Mouse (Mus musculus) stomach, postnatal 0 days (tissue): ENCODE data around the gene Krtap5-1. TPM values are rescaled to one million over a fixed set of nuclear protein-coding genes. Genes with fewer than 3 reads are reported as not detected.
A peak's percentile ranks its signal among the peaks of the same experiment; 100 is the strongest.
"Not testable (repeated sequence)": the region's sequence is repeated elsewhere in the genome, so short reads cannot be mapped to it uniquely, and the experiment has no call there.

Source experiments
- ATAC-seq: fragments of 200-750 bp; cut with Nextera tagmentation; 2 replicates; pipeline ENCODE4 v1.8.0; 2017; ENCODE audit not compliant: low FRiP score, low TSS enrichment
- DNase-seq: peaks from one replicate; pipeline ENCODE4 v3.0.0-alpha.2; 2016; ENCODE audit warnings: low spot score
- H3K27ac ChIP-seq: fragments of 300-500 bp; sonication (generic); replicated peaks from 2 replicates; pipeline ENCODE4 v1.5.1; 2014; ENCODE audit warnings: mild to moderate bottlenecking, control low read depth
- H3K27me3 ChIP-seq: fragments of 300-500 bp; sonication (generic); 2 replicates; pipeline ENCODE4 v1.6.1; 2014; ENCODE audit warnings: low read length; ENCODE audit not compliant: control insufficient read depth, insufficient read depth
- H3K36me3 ChIP-seq: fragments of 300-500 bp; sonication (generic); 2 replicates; pipeline ENCODE4 v1.6.1; 2014; ENCODE audit warnings: low read length, mixed read lengths; ENCODE audit not compliant: control insufficient read depth, insufficient read depth
- H3K4me1 ChIP-seq: fragments of 300-500 bp; sonication (generic); replicated peaks from 2 replicates; pipeline ENCODE4 v1.6.1; 2014; ENCODE audit warnings: antibody characterized with exemption; ENCODE audit not compliant: control insufficient read depth, insufficient read depth
- H3K4me2 ChIP-seq: fragments of 300-500 bp; sonication (generic); replicated peaks from 2 replicates; pipeline ENCODE4 v1.6.1; 2014; ENCODE audit warnings: low read depth, mild to moderate bottlenecking, control low read depth, moderate library complexity
- H3K4me3 ChIP-seq: fragments of 300-500 bp; sonication (generic); 2 replicates; pipeline ENCODE4 v1.5.1; 2014; ENCODE audit warnings: low read depth, low read length, control low read depth
- H3K9ac ChIP-seq: fragments of 300-500 bp; sonication (generic); 2 replicates; pipeline ENCODE4 v1.6.1; 2014; ENCODE audit warnings: mild to moderate bottlenecking, low read length, control low read depth, mixed read lengths
- H3K9me3 ChIP-seq: fragments of 300-500 bp; sonication (generic); 2 replicates; pipeline ENCODE4 v1.6.1; 2016; ENCODE audit warnings: low read length; ENCODE audit not compliant: control insufficient read depth
- CTCF ChIP-seq: IDR thresholded peaks from 2 replicates; pipeline ENCODE4 v1.5.1; 2016; ENCODE audit warnings: antibody characterized with exemption, low read depth, mild to moderate bottlenecking, moderate library complexity
- EP300 ChIP-seq: optimal IDR thresholded peaks from 2 replicates; pipeline ENCODE3; 2016; ENCODE audit warnings: antibody characterized with exemption
- WGBS: fragments of 180-500 bp; shearing (Covaris S2); extraction: QIAGEN DNeasy Blood & Tissue Kit; methylation state at CpG from one replicate; pipeline ENCODE4 v1.1.7; 2014; 5-methylcytosine and 5-hydroxymethylcytosine counted together
- polyA plus RNA-seq: library from polyadenylated mRNA; unstranded; fragments of >200 nt; fragmentation: Nextera tagmentation; extraction: Ambion mirVana; gene quantifications from 2 replicates; pipeline ENCODE4 v1.2.1, GENCODE M21; 2015

Gene Krtap5-1
- polyA plus RNA-seq, 1 experiment from 2014 or later = not detected

DNA sequence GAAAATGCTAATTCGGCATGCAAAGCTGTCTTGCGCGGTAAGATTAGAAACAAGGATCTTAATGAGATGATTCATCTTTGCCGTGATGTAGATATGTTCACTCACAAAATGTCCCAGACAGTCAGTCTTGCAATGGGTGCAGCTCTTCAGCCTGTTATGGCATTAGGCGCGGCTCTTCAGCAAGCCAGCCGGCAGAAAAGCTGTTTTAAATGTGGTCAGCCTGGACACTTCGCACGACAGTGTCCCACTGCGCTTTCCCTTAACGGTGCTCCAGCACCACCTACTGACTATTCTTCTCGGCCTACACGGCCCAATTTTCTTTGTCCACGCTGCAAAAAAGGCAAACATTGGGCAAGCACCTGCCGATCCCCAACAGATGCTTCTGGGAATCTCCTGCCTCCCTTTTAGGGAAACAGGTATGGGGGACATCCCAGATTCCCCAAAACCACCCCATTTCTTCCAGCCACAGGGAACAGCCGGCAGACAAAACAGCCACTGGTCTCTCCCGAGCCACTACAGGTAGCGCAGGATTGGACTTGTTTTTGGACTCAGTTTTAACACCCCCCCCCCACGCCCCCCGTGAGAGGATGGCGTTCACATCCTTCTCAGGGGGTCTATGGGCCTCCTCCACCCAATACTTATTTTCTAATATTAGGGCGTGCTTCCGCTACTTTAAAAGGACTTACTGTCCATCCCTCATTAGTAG lies 11.6 kb downstream of the Krtap5-1 start:
- Histone ChIP-seq H3K27ac (peak overlapping the region; percentile 24; the same call in 1 of the 2 replicates), H3K4me1 (no peaks in the 10 kb centered on the region), H3K9me3 (no peaks in the 10 kb centered on the region), H3K36me3 (no peaks in the 10 kb centered on the region), H3K9ac (no peak overlapping the region), H3K4me3 (peak overlapping the region; percentile 57), H3K4me2 (peak overlapping the region; percentile 88), H3K27me3 (no peaks in the 10 kb centered on the region)
- WGBS = 18% methylated on average over 23 of the region's 23 CpGs
- ATAC-seq (peak; percentile 69), DNase-seq (peak; percentile 40)
- TF ChIP-seq EP300 (no peak), CTCF (peak; percentile 72)

- Histone ChIP-seq H3K4me1 (no peaks in the 10 kb centered on the region), H3K9me3 (no peaks in the 10 kb centered on the region), H3K9ac (peak overlapping the region; percentile 71), H3K4me3 (peak overlapping the region; percentile 57), H3K27ac (peak overlapping the region; percentile 81), H3K27me3 (no peaks in the 10 kb centered on the region), H3K4me2 (peak overlapping the region; percentile 88), H3K36me3 (no peaks in the 10 kb centered on the region)
- peak; percentile 54 for TF ChIP-seq EP300
- peak; percentile 91 for TF ChIP-seq CTCF
- DNase-seq (peak; percentile 94), ATAC-seq (peak; percentile 87)
- WGBS = under 1% methylated on average over 19 of the region's 19 CpGs
Observed at GRCm38 (mm10) chr7:142284615-142285080, 12.3 kb downstream of the Krtap5-1 start.

GRCm38 (mm10) chr7:142284023-142284591 lies 12.8 kb downstream of the Krtap5-1 start:
- H3K9me3 ChIP-seq = no peaks in the 10 kb centered on the region
- no peaks in the 10 kb centered on the region for H3K36me3 ChIP-seq
- peak overlapping the region; percentile 81 for H3K27ac ChIP-seq
- WGBS = under 1% methylated on average over 38 of the region's 38 CpGs
- no peaks in the 10 kb centered on the region for H3K4me1 ChIP-seq
- peak; percentile 69 for DNase-seq
- H3K4me2 ChIP-seq = peak overlapping the region; percentile 88
- peak; percentile 49 for TF ChIP-seq CTCF
- TF ChIP-seq EP300 = no peak
- no peaks in the 10 kb centered on the region for H3K27me3 ChIP-seq
- H3K9ac ChIP-seq = peak overlapping the region; percentile 71
- ATAC-seq = peak; percentile 71
- H3K4me3 ChIP-seq = peak overlapping the region; percentile 57

- H3K27ac ChIP-seq, H3K27me3 ChIP-seq, H3K9me3 ChIP-seq, H3K4me3 ChIP-seq, H3K36me3 ChIP-seq, H3K4me1 ChIP-seq, DNase-seq, ATAC-seq, H3K4me2 ChIP-seq, H3K9ac ChIP-seq: not testable (repeated sequence)
- WGBS = 78% methylated on average over 2 of the region's 2 CpGs
Observed at GRCm38 (mm10) chr7:142282847-142283246, 14.1 kb downstream of the Krtap5-1 start.

DNA sequence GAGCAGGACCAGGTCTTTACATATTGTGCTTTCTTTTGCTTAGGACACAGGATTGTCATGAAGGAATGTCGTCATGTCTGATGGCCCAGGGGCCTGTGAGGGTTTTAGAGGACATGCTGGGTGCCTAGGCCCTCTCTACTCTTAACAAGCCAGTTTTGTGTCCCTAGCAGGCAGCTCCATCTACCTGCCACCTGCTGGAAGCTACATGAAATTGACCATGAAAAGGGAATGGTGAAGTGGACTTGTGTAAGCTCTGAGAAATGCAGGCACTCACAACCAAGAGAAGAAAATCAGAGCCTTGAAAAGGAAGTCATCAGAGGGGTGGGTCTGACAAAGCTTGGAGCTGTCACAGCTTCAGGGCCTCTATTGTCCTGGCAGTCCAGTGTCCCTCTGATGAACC lies 17.6 kb downstream of the Krtap5-1 start:
- H3K27ac ChIP-seq, H3K4me3 ChIP-seq, DNase-seq, H3K9ac ChIP-seq, H3K4me2 ChIP-seq, H3K4me1 ChIP-seq, ATAC-seq, H3K9me3 ChIP-seq, H3K36me3 ChIP-seq, H3K27me3 ChIP-seq: not testable (repeated sequence)
- 83% methylated on average over 1 of the region's 1 CpGs for WGBS
- TF ChIP-seq CTCF = peak; percentile 54

DNA sequence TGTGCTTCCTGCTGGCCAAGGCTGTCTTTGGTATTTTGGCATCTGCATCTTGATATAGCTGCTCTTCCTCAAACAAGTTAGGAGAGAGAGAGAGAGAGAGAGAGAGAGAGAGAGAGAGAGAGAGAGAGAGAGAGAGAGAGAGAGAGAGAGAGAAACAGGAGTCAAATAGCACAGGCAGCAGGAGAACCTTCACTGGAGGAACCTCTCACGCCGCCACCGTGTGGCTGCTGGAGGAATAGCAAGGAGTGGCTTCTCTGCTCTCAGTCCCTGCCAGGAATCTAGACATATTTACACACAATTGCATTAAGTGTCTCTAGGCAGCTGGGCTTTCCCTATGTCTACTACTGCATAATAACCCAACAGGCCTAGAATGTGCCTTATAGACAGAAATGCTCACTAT lies 18.7 kb downstream of the Krtap5-1 start:
- DNase-seq = peak; percentile 74
- WGBS = 0% methylated on average over 3 of the region's 3 CpGs
- H3K27ac ChIP-seq, H3K4me1 ChIP-seq, H3K4me3 ChIP-seq, H3K9ac ChIP-seq, H3K4me2 ChIP-seq, H3K36me3 ChIP-seq, H3K9me3 ChIP-seq, H3K27me3 ChIP-seq: not testable (repeated sequence)
- TF ChIP-seq CTCF = peak; percentile 75
- peak; percentile 66; the same call in 1 of the 2 replicates for ATAC-seq

DNA sequence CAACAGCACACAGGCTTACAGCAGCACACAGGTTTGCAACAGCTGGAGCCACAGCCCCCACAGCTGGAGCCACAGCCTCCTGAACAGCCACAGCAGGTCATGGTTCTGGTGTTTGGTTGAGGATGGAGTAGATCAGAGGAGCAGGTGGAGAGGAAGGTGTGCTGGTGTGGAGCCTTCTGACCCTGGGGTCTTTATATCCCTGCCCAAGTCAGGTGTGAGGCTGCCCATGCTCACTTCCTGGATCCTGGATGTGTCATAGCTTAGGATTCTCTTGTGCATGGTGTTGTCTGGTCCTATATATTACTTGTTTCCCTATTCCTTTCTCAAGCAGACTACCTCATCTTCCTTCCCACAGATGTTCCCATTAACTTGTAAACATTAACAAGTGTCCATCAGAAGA lies 22.7 kb downstream of the Krtap5-1 start, which contains the start of gene Gm4559:
TSS of gene Gm4559 (minus strand) at position 101 of the 400 bp plus-strand sequence.
- not testable (repeated sequence) for H3K4me2 ChIP-seq, H3K27ac ChIP-seq, H3K27me3 ChIP-seq, H3K36me3 ChIP-seq, DNase-seq, H3K4me3 ChIP-seq, H3K9me3 ChIP-seq, H3K9ac ChIP-seq, H3K4me1 ChIP-seq, ATAC-seq

- H3K27me3 ChIP-seq, H3K4me2 ChIP-seq, H3K9me3 ChIP-seq, DNase-seq, H3K36me3 ChIP-seq, H3K9ac ChIP-seq, ATAC-seq, H3K4me1 ChIP-seq, H3K4me3 ChIP-seq, H3K27ac ChIP-seq: not testable (repeated sequence)
- 31% methylated on average over 1 of the region's 1 CpGs for WGBS
Observed at GRCm38 (mm10) chr7:142258254-142258653, 38.7 kb downstream of the Krtap5-1 start, which contains the start of gene Gm2431. Gene Gm2431, minus strand, starts transcription at chr7:142258354.
